Mouse (Mus musculus): ENCODE results near the gene Kansl1.

DNA sequence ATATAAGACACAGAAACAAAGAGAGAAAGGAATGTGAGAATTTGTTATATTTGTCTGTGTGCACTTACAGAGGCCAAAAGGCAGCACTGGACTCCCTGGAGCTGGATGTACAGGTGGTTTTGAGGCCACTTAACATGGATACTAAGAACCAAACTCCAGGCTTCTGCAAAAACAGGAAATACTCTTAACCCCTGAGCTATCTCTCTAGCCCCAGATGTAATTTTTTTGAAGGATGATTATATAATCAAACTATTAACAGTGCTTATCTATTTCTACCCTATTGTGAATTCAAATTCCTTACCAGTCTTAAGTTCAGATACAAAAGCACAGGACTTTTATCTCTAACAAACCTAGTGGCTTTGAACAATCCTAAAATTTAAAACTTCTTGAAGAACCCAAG lies 32.9 kb downstream of the Kansl1 start:
- no peak for TF ChIP-seq GATA1 (IDR thresholded peaks at IDR 0.05; ENCODE audit: borderline replicate concordance, low read length)
- TF ChIP-seq FLI1 (IDR thresholded peaks at IDR 0.05; ENCODE audit: low read length) = no peak
